Mouse (Mus musculus) adrenal gland, postnatal 14 days (tissue): ENCODE measurements around the gene Mbnl1. TPM values are rescaled to one million over a fixed set of nuclear protein-coding genes. Genes with fewer than 3 reads are reported as not detected.
"Not testable (repeated sequence)": the region's sequence is repeated elsewhere in the genome, so short reads cannot be mapped to it uniquely, and the experiment has no call there.

Experiments used
- DNase-seq: peaks from one replicate; pipeline ENCODE4 v3.0.0; 2021; ENCODE audit warnings: mixed read lengths
- total RNA-seq: library from RNA; stranded (reverse); gene quantifications from 2 replicates; pipeline ENCODE4 v1.2.3, GENCODE M21; 2021

Gene Mbnl1
- total RNA-seq, 1 experiment from 2014 or later, result 355 TPM

DNA sequence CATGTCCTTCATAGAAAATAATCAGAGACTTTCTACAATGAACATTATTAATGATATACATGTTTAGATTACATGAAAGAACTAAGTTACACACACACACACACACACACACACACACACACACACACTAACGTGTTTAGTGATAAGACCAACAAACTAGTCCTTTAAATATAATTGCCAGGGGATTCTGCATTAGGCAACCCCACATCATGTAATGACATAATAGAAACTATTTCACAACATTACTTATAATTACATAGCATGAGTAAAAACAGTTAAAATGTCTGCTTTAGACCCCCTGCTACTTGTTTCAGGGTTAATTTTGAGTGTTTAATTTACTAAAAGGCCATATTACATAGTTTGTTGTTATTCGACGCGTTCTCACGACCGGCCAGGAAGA is 16.9 kb downstream of the Mbnl1 start:
- DNase-seq, result no peak

DNA sequence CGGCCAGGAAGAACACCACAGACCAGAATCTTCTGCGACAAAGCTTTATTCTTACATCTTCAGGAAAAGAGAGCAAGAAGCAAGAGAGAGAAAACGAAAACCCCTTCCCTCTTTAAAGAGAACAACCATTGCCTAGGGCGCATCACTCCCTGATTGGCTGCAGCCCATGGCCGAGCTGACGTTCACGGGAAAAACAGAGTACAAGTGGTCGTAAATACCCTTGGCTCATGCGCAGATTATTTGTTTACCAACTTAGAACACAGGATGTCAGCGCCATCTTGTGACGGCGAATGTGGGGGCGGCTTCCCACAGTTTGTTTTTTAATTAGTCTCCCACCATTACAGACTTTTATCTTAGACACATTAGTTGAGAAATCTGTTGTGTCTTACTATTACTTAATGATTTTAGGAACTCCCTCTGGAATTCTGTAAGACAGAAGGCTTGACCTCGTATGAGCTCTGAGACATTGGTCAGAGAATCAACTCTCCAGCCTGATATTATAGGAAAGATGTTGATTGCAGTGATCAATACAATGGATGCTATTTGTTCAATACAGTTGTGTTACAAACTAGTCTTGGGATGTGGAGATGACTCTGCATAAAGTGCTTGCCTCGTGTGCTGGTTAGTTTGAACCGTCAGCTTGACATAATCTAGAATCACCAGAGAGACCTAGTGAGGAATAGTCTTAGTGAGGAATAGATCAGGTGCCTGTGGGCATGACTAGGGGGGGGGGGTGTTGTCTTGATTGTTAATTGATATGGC is 22.3 kb downstream of the Mbnl1 start:
- not testable (repeated sequence) for DNase-seq

DNA sequence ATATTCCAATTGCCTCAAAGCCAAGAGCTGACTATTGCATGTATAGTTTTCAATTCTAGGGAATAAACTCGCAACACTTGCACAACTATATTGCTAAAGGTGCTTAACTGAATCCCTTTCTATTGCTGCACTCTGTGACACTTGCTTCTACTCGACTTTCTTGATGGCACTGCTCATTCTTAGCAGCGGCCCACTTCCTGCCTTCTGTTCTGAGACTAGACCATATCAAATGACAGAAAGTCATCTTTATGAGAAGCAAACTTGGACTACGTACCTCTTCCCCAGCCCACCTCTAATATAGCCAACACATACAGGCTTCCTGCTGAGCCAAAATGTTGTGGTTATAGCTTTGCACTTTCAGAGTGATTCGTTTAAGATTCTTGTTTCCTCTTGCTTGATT is 23.6 kb downstream of the Mbnl1 start:
- DNase-seq, result no peak

DNA sequence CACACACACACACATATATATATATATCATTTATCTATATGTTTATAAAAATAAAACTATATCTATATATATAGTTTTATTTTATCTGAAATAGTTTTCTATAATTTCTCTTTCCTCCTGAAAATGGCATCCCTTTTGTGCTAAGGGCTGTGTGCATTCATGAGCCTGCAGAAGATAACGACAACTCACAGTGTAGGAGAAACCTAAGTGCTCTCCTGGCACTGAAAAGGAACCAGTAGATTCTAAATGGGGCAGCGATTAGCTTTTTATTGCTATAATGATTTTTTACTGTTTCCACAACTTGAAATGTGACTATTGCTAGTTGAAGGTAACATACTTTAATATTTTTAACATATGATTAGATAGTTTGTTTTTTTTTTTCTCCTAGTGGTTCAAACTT is 25.5 kb downstream of the Mbnl1 start:
- DNase-seq, result no peak

DNA sequence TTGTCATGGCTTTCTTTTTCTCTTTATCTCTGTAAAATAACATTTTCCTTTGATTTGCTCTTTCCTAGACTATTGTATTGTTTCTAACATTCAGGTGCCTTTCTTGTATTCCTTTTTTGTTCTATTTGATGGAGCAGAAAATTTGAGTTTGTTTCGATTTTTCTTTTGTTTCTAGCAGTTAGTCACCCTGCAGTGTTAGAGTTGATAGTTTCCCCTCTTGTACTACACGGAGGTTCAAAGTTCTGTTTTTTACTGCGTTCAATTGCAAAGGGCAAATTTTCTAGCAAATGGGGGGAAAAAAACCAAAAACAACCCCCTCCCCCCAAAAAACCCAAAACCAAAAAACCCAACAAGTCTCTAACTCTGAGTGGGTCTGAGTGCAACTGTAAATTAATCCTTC is 26.0 kb downstream of the Mbnl1 start:
- no peak for DNase-seq

DNA sequence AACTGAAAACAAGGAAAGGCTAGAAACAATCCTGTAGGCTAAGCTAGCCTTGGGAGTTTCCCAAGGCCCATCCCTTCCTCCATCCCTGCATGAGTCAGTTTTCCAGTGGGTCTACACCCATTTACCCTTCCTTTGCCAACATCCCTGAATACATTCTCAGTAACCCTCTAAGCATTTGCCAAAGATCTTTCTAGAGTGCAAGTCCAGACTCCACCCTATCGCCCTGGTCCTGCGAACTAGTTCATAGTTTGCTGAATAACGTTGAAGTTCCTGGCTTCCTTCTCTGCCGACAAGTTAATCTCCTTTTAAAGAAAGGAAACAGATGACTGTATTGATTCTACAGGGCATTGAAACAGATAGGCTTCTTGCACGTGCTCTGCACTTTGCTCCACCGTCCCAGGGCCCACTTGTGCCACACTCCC is 26.5 kb downstream of the Mbnl1 start:
- DNase-seq, result peak; percentile 48

DNA sequence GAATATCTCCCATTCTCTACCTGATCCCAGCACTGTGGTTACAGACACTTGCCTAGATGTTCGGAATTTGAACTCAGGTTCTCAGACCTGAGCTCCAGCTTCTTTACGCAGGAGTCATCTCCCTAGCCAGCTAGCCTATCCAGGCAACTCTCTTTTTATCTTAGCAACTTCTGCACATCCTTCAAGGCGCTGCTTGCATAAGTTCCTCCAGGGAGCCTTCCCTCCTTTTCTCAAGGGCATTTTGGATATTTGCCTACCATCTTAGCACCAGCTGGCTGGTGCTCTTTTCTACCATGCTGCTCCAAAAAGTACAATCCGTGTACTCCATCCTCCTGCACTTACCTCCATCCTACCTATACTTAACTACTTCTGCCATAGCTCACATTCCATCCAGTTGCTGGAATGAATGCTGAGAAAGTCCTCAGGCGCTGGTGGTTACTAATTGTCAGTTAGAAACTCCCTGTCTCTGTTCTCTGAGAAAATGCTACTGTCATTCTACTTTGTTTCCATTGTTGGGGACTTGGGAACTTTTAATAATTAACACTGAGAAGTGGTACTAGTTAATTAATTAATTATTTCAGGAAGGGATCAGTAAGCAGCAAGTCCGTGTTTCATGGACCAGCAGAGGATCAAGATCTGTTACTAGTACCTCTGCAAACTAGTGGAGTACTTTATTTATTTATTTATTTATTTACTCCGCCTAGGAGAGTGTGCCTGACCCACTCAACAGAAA is 27.3 kb downstream of the Mbnl1 start:
- DNase-seq, result no peak

DNA sequence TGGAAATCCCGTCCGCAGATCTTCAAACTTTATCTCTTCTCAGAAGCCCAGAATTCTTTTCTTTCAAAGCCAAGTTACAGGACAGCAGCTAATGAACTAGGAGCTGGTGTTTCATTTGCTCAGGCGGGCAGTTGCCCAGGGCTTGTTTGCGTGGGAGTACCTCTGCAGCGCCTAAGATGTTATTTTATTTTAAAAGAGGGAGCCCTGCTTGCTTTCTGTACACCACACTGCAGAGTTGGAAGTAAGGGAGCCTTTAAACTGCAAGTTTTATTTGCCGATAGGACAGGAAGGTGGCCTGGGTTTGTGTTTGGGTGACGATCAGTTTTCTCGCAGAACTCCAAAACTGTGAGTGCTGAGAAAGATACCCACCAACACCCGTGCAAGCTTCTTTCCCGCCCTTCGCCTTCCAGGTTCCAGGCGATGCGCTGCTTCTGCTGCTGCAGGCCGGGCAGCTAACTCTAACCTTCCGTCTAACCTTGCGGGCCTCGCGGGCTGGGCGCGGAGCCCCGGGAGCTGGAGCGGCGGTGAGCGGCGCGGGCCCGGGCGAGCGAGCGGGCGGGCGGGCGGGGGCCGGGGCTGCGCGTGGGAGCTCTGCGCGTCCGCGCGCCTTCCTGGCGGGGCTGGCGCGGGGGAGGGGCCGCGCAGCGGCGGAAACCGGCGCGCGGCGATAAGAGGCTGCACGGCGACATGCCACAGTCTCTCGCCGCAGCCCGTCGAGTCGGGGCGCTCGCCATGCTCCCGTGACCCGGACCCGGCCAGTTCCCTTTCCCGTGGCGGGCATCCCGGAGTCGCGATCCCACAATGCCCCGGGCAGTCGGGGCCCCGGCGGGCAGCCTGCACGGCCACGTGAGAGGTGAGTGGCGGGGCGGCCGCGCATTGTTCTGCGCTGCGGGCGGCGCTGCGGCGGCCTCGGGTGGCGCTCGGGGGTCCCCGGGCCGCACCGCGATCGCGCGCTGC is 28.2 kb downstream of the Mbnl1 start:
- peak; percentile 88 for DNase-seq

DNA sequence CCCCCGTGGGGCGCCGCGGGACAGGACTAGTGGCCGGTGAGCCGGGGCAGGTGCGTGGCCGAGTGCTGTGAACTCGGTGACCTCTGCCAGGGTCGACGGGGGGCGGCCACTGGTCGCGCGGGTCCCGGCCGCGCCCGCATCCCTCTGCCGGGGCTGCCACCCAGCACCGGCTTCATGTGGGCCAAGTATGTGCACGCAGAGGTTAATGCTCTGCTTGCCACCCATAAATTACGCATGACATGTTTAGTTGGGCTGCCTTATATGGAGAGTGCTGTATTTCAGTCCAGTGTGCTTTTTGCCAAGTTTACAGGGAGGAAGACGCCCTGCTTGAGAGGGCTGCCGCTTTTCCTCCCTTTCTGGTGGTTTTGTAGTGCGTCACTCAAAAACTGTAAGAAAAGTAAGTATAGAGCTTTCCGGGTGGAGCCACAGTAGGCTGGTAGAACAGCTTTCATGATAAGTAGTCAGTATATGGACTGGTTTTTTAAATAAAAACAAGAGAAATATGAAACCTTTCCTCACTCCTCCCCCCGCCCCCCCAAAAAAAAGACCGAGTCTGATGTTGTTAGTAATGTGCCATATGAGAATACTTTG is 29.0 kb downstream of the Mbnl1 start:
- DNase-seq, result peak; percentile 74

DNA sequence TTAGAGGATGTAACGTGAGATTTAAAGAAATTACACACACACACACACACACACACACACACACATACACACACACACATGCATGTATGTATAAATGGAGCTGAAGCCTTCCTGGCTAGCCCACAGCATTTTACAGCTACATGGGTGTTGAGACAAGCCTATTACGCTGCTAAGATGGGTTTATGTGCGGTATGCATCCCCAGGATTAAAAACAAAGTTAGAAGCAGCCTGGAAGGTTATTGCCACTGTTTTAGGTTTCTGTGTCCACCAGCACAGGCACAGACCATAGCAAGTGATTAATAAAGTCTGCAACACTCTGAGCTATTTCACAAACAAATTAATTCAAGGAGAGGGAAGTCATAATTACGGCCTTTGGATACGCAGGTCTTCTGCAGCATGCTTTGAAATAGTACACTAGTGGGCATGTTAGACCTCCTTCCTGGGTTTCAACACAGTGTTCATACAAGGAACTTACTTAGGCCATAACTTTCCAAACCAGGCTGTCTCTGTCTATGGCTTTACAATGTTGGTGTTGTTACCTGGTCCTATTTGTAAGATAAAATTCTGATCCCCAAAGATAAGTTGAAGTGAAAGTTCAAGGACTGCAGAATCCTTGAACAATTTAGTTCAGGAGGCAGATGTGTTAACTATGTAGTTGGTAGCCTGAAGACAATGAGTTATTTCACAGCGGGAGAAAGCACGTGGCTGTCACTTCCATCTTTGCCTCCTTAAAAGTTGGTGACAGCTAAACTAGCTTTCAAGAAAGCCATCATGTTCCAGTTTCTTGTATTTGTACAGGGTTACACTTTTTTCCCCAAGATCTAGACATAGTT is 29.7 kb downstream of the Mbnl1 start:
- DNase-seq, result peak; percentile 9

DNA sequence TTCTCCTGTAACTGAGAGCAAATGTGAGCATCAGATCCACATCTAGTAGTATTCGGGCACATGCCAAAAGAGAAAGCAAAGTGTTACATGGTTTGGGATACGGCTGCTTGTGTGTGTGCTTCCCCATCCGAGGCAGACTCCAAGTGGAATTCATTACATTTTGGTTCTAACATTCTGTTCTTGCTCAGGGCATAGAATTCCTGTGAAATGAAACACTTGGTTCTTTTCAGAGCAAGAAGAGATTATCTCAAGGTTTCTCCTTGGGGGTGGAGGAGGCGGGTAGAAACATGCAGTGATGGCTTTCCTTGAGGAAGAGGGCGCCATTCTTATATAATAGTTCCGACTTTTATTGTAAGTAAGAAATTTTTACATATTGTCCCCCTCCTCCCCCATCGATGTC is 30.6 kb downstream of the Mbnl1 start:
- no peak for DNase-seq

DNA sequence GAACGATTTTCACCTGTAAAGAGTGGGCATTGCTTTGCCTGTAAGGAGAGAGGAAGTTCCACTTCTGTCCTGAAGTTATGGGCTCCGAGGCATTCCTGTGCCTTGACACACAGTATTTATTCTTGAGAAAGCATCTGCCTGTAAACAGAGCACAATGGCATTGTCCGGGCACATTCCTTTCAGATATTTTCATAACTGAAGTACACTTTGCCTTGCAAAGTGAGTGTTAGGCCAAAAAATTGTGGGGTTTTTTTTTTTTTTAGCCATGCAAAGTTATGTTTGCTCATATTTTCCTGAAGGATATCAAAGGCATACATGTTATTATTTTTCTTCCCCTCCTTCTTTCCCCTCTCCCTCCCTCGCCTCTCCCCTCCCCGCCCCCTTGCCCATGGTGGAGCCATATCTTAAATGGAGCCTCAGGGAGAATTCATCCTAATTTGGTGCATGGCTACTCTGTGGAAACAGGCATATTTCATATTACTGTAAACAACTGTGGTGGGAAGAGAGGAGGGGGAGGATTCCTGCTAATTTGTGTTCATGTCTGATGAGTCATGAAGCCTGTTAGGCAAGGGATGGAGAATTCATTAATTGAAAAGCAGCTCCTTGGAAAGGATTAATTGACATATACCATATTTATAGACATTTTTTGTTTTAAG is 32.3 kb downstream of the Mbnl1 start:
- no peak for DNase-seq

DNA sequence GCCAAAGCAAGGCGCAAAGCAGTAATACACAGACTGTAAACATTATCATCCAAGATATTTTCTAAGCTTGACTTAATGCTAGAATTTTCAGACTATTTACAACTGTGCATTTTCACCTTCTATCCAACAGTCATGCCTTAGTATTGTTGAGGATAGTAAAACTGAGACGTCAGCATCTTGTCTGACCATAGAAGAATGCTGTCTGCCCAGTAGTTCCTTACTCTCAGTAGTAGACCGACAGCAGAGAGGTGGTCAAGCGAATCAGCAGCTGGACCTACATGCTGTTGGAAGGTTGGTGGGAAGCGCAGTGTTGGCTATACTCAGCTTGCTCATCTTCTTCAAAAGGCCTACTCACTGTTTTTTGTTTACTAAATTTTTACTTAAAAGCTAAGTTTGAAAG is 34.2 kb downstream of the Mbnl1 start:
- no peak for DNase-seq

DNA sequence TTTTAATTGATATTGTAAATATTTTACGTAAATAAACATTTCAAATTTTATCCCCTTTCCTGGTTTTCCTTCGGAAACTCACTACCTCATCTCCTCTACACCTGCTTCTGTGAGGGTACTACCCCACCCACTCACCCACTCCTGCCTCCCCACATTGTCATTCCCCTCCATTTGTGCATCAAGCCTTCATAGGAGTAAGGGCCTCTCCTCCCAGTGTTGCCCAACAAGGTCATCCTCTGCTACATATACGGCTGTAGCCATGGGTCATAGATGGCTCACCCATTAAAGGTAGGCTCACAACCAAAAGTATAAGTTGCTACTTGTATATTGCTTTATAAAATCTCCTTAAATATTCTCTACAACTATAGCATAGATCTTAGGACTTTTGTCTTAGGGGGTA is 34.9 kb downstream of the Mbnl1 start:
- no peak for DNase-seq

DNA sequence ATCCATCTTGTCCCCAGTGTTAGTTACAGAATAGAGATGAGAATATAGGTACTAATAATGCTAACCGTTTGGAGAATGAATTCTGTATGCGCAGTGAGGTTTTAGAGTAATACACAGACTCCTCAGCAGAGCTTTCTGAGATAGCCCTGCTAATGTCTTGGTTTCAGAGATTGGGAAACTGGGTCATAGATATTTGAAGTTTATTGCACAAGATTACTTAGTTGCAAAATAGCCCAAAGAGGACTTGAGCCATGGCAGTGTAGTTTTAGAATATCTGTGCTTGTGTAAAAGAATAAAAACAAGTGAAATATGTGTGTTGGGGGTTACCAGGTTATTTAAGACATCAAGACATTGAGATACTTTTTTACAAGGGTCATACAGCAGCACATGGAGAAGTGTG is 35.3 kb downstream of the Mbnl1 start:
- no peak for DNase-seq

DNA sequence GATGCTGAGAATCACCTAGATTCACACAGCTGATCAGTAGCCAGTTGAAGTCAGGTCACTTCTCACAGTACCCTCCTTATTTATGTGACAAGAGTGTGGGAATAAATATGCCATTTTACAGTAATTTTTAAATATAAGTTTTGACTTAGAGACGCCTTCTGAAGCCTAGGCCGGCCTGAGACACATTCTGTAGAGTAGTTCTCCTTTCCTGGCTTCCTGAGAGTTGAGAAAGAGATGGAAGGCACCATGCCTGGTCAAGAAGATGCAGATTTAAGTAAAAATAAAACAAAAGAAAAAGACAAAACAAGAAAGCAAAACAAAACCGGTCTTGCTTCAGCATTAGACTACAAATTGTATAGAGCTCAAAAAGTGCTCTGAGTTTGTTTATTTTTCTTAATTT is 38.6 kb downstream of the Mbnl1 start:
- no peak for DNase-seq

DNA sequence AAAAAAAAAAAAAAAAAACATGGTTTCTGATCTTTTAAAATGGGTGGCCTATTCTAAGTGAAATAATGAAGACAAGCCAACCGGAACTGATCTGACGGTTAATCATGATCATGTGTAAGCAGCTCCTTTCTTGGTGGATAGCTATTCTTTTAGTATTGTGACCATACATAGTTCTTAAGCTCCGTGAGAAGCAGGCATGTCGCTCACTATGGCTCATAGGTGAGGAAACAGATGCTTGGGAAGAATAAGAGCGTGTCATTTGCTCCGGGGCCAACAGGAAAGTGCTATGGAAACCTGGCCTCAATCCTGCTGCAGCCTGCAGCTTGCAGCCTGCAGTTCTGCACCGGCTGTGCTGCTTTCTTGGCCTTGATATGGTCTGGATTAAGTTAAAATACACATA is 40.7 kb downstream of the Mbnl1 start:
- DNase-seq, result no peak

DNA sequence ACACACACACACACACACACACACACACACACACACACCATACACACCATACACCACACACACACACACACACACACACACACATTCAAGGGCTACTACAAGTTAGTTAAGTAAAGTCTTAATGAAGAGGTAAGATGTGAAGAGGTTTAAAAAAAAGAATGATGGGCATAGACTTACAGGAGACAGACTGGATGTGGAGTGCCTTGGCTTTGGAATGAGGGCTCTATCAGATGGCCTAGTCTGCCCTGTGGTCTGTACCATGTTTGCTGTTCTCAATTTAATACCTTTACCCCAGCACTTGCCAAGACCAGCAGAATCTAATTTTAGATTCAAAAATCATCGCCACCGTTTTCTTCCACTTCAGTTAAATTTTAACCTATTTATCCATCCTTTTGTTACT is 41.1 kb downstream of the Mbnl1 start:
- no peak for DNase-seq

DNA sequence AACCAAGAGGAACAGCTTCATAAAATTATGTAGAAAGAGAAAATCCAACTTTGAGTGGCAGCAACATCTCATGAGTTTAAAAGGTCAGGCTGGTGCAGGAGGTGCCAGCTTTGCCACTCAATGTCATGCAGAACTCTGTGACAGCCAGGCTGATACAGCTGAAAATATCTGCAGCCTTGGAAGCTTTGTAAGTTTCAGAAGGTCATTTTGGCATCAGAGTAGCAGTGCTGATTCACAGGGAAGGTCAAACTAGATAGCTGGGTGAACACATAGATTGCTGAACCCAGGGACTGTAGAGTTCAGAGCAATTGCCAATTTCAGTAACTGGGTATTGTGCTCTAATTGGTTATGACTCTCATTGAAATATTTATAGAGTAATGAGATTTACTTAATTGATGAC is 42.8 kb downstream of the Mbnl1 start:
- DNase-seq, result peak; percentile 64

DNA sequence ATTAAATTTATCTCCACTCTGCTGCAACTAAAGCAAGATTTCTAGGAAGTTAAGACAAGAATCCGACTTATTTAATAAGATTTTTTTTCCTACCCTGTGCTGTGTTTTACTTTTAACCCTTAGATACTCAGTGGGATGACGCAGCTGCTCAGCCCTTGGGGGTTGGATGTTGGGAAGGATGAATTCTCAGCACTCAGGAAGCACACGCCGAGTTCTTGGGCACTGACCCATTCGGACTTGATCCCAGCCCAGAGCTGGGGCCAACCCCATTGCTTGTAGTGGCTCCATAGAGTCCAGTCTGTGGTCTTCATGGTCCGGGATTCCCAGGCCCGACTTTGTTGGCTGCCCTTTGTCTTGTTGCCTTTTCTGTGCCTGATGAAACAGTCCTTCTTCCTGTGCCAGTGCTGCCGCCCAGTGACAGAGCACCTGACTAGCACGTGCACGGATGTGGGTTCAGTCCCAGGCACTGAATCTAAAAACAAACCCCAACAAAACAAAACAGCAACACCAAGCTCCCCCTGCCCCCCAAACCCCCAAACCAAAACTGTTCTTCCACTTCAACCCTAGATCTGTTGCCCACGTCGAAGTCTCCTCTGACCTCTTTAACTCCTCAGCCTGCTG is 43.5 kb downstream of the Mbnl1 start:
- DNase-seq, result peak; percentile 83
